Comparison of ENCODE assay signal across 8 mouse cellular contexts in genomic region chr4:59850181-59850580, GRCm38 (mm10). TPM values are rescaled to one million over a fixed set of nuclear protein-coding genes. Genes with fewer than 3 reads are reported as not detected.
DNase-seq lines count a peak whose midpoint lies in the region; ATAC-seq and TF ChIP-seq lines count a peak whose summit lies in the region.

No protein-coding gene starts in this region.

- no peak overlapping the region for H3K9ac ChIP-seq in heart, embryonic 11.5 days (ENCODE audit: low read depth, low read length)
- no peak overlapping the region for H3K9ac ChIP-seq in intestine, embryonic 15.5 days
- no peak overlapping the region for H3K9ac ChIP-seq in midbrain, postnatal 0 days (replicated peaks; ENCODE audit: low read length, poor library complexity, severe bottlenecking)

- H3K4me2 ChIP-seq in heart, embryonic 11.5 days: no peak overlapping the region
- no peak overlapping the region for H3K4me2 ChIP-seq in intestine, embryonic 15.5 days (replicated peaks)
- H3K4me2 ChIP-seq in midbrain, postnatal 0 days (ENCODE audit: low read depth, low read length, poor library complexity, severe bottlenecking): no peak overlapping the region

- peak; percentile 71 for TF ChIP-seq CTCF in midbrain, postnatal 0 days (IDR thresholded peaks at IDR 0.05)
- peak; percentile 80; the same call in 1 of the 2 replicates for TF ChIP-seq CTCF in spleen, adult 2 months (IDR thresholded peaks at IDR 0.05; ENCODE audit: extremely low read depth, insufficient read depth, insufficient read length, insufficient replicate concordance)

- 61% methylated on average over 2 of the region's 2 CpGs for WGBS in heart, embryonic 11.5 days (ENCODE audit: insufficient replicate concordance)
- 50% methylated on average over 2 of the region's 2 CpGs for WGBS in intestine, embryonic 15.5 days
- WGBS in limb, embryonic 10.5 days: 63% methylated on average over 2 of the region's 2 CpGs
- 74% methylated on average over 2 of the region's 2 CpGs for WGBS in midbrain, postnatal 0 days
- WGBS in spleen, adult 2 months: 73% methylated on average over 2 of the region's 2 CpGs

- 0 out of 2 replicates have a peak, but pooled peaks cover 2% of the 10 kb centered on the region for H3K4me1 ChIP-seq in heart, embryonic 11.5 days (ENCODE audit: control insufficient read depth, insufficient read depth, low read length)
- H3K4me1 ChIP-seq in intestine, embryonic 15.5 days (replicated peaks): no peaks in the 10 kb centered on the region
- no peaks in the 10 kb centered on the region for H3K4me1 ChIP-seq in limb, embryonic 10.5 days
- H3K4me1 ChIP-seq in midbrain, postnatal 0 days (ENCODE audit: insufficient read depth, low read length): no peaks in the 10 kb centered on the region
- peaks cover 5% of the 10 kb centered on the region for H3K4me1 ChIP-seq in spleen, adult 2 months (ENCODE audit: control insufficient read depth, insufficient read depth, insufficient read length)

- no peak for ATAC-seq in heart, embryonic 11.5 days (replicated peaks; ENCODE audit: insufficient number of reproducible peaks, low FRiP score, low TSS enrichment)
- ATAC-seq in intestine, embryonic 15.5 days: peak; percentile 41; the same call in 1 of the 2 replicates
- no peak for ATAC-seq in midbrain, postnatal 0 days (ENCODE audit: low FRiP score)

- DNase-seq in heart, adult 11 months: peak; percentile 93
- DNase-seq in cerebellum, adult 8-10 months: peak; percentile 83
- peak; percentile 75 for DNase-seq in gastrocnemius, adult 18-20 months (ENCODE audit: low spot score)
- DNase-seq in limb, embryonic 10.5 days (ENCODE audit: low spot score): peak; percentile 70
- DNase-seq in midbrain, postnatal 0 days (ENCODE audit: low spot score): peak; percentile 60
- DNase-seq in spleen, adult 2 months (ENCODE audit: low read depth in 1 of 2, low spot score in 2 of 2): peak; percentile 47 to 81

- H3K4me3 ChIP-seq in heart, embryonic 11.5 days (ENCODE audit: low read depth, low read length): no peak overlapping the region
- no peak overlapping the region for H3K4me3 ChIP-seq in intestine, embryonic 15.5 days (replicated peaks)
- H3K4me3 ChIP-seq in limb, embryonic 10.5 days: no peak overlapping the region
- H3K4me3 ChIP-seq in midbrain, postnatal 0 days (ENCODE audit: low read depth, low read length): no peak overlapping the region
- H3K4me3 ChIP-seq in spleen, adult 2 months (ENCODE audit: extremely low read depth, insufficient read depth, insufficient read length): no peak overlapping the region

- TF ChIP-seq POLR2A in spleen, adult 2 months (IDR thresholded peaks at IDR 0.05; ENCODE audit: low read depth, low read length): no peak

- H3K27ac ChIP-seq in heart, embryonic 11.5 days (ENCODE audit: low read depth, low read length): no peak overlapping the region
- H3K27ac ChIP-seq in intestine, embryonic 15.5 days: no peak overlapping the region
- H3K27ac ChIP-seq in limb, embryonic 10.5 days: peak overlapping the region; percentile 30; the same call in 1 of the 2 replicates
- no peak overlapping the region for H3K27ac ChIP-seq in midbrain, postnatal 0 days (ENCODE audit: low read depth, low read length)
- H3K27ac ChIP-seq in spleen, adult 2 months (ENCODE audit: insufficient read depth, low read length): no peak overlapping the region

- H3K9me3 ChIP-seq in heart, embryonic 11.5 days (replicated peaks; ENCODE audit: control insufficient read depth, low read length): 0 out of 2 replicates have a peak, but pooled peaks cover 2% of the 10 kb centered on the region
- H3K9me3 ChIP-seq in intestine, embryonic 15.5 days: no peaks in the 10 kb centered on the region
- H3K9me3 ChIP-seq in limb, embryonic 10.5 days (replicated peaks): no peaks in the 10 kb centered on the region
- no peaks in the 10 kb centered on the region for H3K9me3 ChIP-seq in midbrain, postnatal 0 days (ENCODE audit: low read length)

- H3K27me3 ChIP-seq in heart, embryonic 11.5 days (ENCODE audit: control insufficient read depth, insufficient read depth, low read length): no peaks in the 10 kb centered on the region
- H3K27me3 ChIP-seq in intestine, embryonic 15.5 days (replicated peaks): no peaks in the 10 kb centered on the region
- H3K27me3 ChIP-seq in limb, embryonic 10.5 days (ENCODE audit: low read depth, poor library complexity, severe bottlenecking): no peaks in the 10 kb centered on the region
- H3K27me3 ChIP-seq in midbrain, postnatal 0 days (ENCODE audit: insufficient read depth, low read length): no peaks in the 10 kb centered on the region
- H3K27me3 ChIP-seq in spleen, adult 2 months (ENCODE audit: control insufficient read depth, insufficient read depth, low read length): no peaks in the 10 kb centered on the region

- H3K36me3 ChIP-seq in heart, embryonic 11.5 days (ENCODE audit: control insufficient read depth, insufficient read depth, low read length): peaks cover 4% of the 10 kb centered on the region; the same call in 1 of the 2 replicates
- no peaks in the 10 kb centered on the region for H3K36me3 ChIP-seq in intestine, embryonic 15.5 days
- H3K36me3 ChIP-seq in limb, embryonic 10.5 days: no peaks in the 10 kb centered on the region
- H3K36me3 ChIP-seq in midbrain, postnatal 0 days (ENCODE audit: insufficient read depth, low read length): no peaks in the 10 kb centered on the region
- no peaks in the 10 kb centered on the region for H3K36me3 ChIP-seq in spleen, adult 2 months (ENCODE audit: control insufficient read depth, insufficient read depth, low read length)

RNA-seq across cellular contexts. Expression of gene Snx30, which starts 44.5 kb away (rescaled TPM):
- 4.9 and 5.7 TPM in 2 replicates for polyA plus RNA-seq in heart, embryonic 11.5 days (2014; fragmentation: Nextera tagmentation; extraction: Ambion mirVana)
- 1 to 10 TPM; 2.9 to 3.7 TPM for total RNA-seq in gastrocnemius, adult 18-20 months (2021)
- polyA plus RNA-seq in intestine, embryonic 15.5 days (2015; fragmentation: Nextera tagmentation; extraction: Ambion mirVana): 4.9 and 6.6 TPM in 2 replicates
- polyA plus RNA-seq in limb, embryonic 10.5 days (2016; fragmentation: Nextera tagmentation; extraction: Ambion mirVana): 5.3 and 5.9 TPM in 2 replicates
- 37.8 and 39.6 TPM in 2 replicates for total RNA-seq in midbrain, postnatal 0 days (2014; rRNA removed)
- polyA plus RNA-seq in midbrain, postnatal 0 days (2015; fragmentation: Nextera tagmentation; extraction: Ambion mirVana): 18.1 and 21.7 TPM in 2 replicates
- 8.8 and 12.5 TPM in 2 replicates for polyA plus RNA-seq in spleen, adult 2 months (2012; rRNA removed)

RNA-seq across cellular contexts. Expression of gene Inip, which starts 48.8 kb away (rescaled TPM):
- 49.4 and 50.4 TPM in 2 replicates for polyA plus RNA-seq in heart, embryonic 11.5 days (2014; fragmentation: Nextera tagmentation; extraction: Ambion mirVana)
- total RNA-seq in gastrocnemius, adult 18-20 months (2021): 1 to 10 TPM; 2.6 to 3.3 TPM
- 40.4 and 40.5 TPM in 2 replicates for polyA plus RNA-seq in intestine, embryonic 15.5 days (2015; fragmentation: Nextera tagmentation; extraction: Ambion mirVana)
- 84.8 and 88.9 TPM in 2 replicates for polyA plus RNA-seq in limb, embryonic 10.5 days (2016; fragmentation: Nextera tagmentation; extraction: Ambion mirVana)
- total RNA-seq in midbrain, postnatal 0 days (2014; rRNA removed): 20.8 and 26.8 TPM in 2 replicates
- polyA plus RNA-seq in midbrain, postnatal 0 days (2015; fragmentation: Nextera tagmentation; extraction: Ambion mirVana): 33.0 and 35.8 TPM in 2 replicates
- polyA plus RNA-seq in spleen, adult 2 months (2012; rRNA removed): 9.8 and 10.1 TPM in 2 replicates
